Mouse (Mus musculus) hindbrain, embryonic 16.5 days (tissue): ENCODE measurements around the gene Aldob. TPM values are rescaled to one million over a fixed set of nuclear protein-coding genes. Genes with fewer than 3 reads are reported as not detected.

Source experiments
- ATAC-seq: fragments of 200-750 bp; cut with Nextera tagmentation; 2 replicates; pipeline ENCODE4 v1.8.0; 2017; ENCODE audit warnings: moderate TSS enrichment, moderate library complexity
- H3K27ac ChIP-seq: fragments of 300-500 bp; sonication (generic); 2 replicates; pipeline ENCODE4 v1.5.1; 2014; ENCODE audit warnings: low read depth, mild to moderate bottlenecking, control low read depth, low read length, moderate library complexity
- H3K27me3 ChIP-seq: fragments of 300-500 bp; sonication (generic); replicated peaks from 2 replicates; pipeline ENCODE4 v1.6.1; 2014; ENCODE audit warnings: low read length; ENCODE audit not compliant: control insufficient read depth, insufficient read depth
- H3K36me3 ChIP-seq: fragments of 300-500 bp; sonication (generic); 2 replicates; pipeline ENCODE4 v1.6.1; 2014; ENCODE audit warnings: mild to moderate bottlenecking, low read length, moderate library complexity, mixed read lengths; ENCODE audit not compliant: control insufficient read depth, insufficient read depth
- H3K4me1 ChIP-seq: fragments of 300-500 bp; sonication (generic); 2 replicates; pipeline ENCODE4 v1.6.1; 2014; ENCODE audit warnings: low read depth, low read length; ENCODE audit not compliant: control insufficient read depth, insufficient read depth
- H3K4me2 ChIP-seq: fragments of 300-500 bp; sonication (generic); 2 replicates; pipeline ENCODE4 v1.6.1; 2014; ENCODE audit warnings: mild to moderate bottlenecking, low read length, control low read depth, moderate library complexity
- H3K4me3 ChIP-seq: fragments of 300-500 bp; sonication (generic); 2 replicates; pipeline ENCODE4 v1.5.1; 2014; ENCODE audit warnings: mild to moderate bottlenecking, low read length, control low read depth, moderate library complexity
- H3K9ac ChIP-seq: fragments of 300-500 bp; sonication (generic); 2 replicates; pipeline ENCODE4 v1.6.1; 2014; ENCODE audit warnings: low read depth, mild to moderate bottlenecking, control low read depth, low read length, moderate library complexity
- H3K9me3 ChIP-seq: fragments of 300-500 bp; sonication (generic); 2 replicates; pipeline ENCODE4 v1.6.1; 2014; ENCODE audit warnings: mild to moderate bottlenecking, low read length, moderate library complexity; ENCODE audit not compliant: control insufficient read depth
- WGBS: fragments of 180-500 bp; shearing (Covaris S2); extraction: QIAGEN DNeasy Blood & Tissue Kit; methylation state at CpG from one replicate; pipeline ENCODE4 v1.1.7; 2014; 5-methylcytosine and 5-hydroxymethylcytosine counted together
- polyA plus RNA-seq: library from polyadenylated mRNA; unstranded; fragments of >200 nt; fragmentation: Nextera tagmentation; extraction: Ambion mirVana; gene quantifications from 2 replicates; pipeline ENCODE4 v1.2.1, GENCODE M21; 2015

Gene Aldob
- 0.26 and 0.60 TPM in 2 replicates for polyA plus RNA-seq

GRCm38 (mm10) chr4:49549383-49549782 is at the start of gene Aldob:
Gene Aldob (minus strand): TSS chr4:49549546.
- H3K27me3 ChIP-seq: no peaks in the 10 kb centered on the region
- H3K9ac ChIP-seq: no peak within 1 kb of the TSS
- WGBS: 71% methylated on average over 3 of the region's 3 CpGs
- H3K4me1 ChIP-seq: no peaks in the 10 kb centered on the region
- no peak within 1 kb of the TSS for H3K4me3 ChIP-seq
- no peak for ATAC-seq
- H3K9me3 ChIP-seq: no peaks in the 10 kb centered on the region
- no peak within 1 kb of the TSS for H3K4me2 ChIP-seq
- no peak within 1 kb of the TSS for H3K27ac ChIP-seq
- H3K36me3 ChIP-seq: no peaks in the 10 kb centered on the region

- peak within 1 kb of the TSS; percentile 90 for H3K27ac ChIP-seq
- no peaks in the 10 kb centered on the region for H3K36me3 ChIP-seq
- no peaks in the 10 kb centered on the region for H3K9me3 ChIP-seq
- peak within 1 kb of the TSS; percentile 79 for H3K4me3 ChIP-seq
- ATAC-seq: peak; percentile 95
- H3K9ac ChIP-seq: peak within 1 kb of the TSS; percentile 91
- H3K4me2 ChIP-seq: peak within 1 kb of the TSS; percentile 74
- H3K27me3 ChIP-seq: no peaks in the 10 kb centered on the region
- H3K4me1 ChIP-seq: peaks cover 5% of the 10 kb centered on the region
- whole genome bisulfite sequencing: under 1% methylated on average over 59 of the region's 77 CpGs
Observed at GRCm38 (mm10) chr4:49597183-49598100, 48.1 kb upstream of the Aldob start, which contains the start of gene Tmem246. Gene Tmem246 (minus strand): TSS chr4:49597876.

GRCm38 (mm10) chr4:49596846-49597182 is 47.5 kb upstream of the Aldob start:
- Histone ChIP-seq H3K27me3 (no peaks in the 10 kb centered on the region), H3K36me3 (no peaks in the 10 kb centered on the region), H3K4me3 (peak overlapping the region; percentile 79), H3K9me3 (no peaks in the 10 kb centered on the region), H3K9ac (peak overlapping the region; percentile 91), H3K4me2 (peak overlapping the region; percentile 74), H3K4me1 (peaks cover 5% of the 10 kb centered on the region), H3K27ac (peak overlapping the region; percentile 90)
- no peak; the same call in 1 of the 2 replicates for ATAC-seq
- under 1% methylated on average over 20 of the region's 20 CpGs for WGBS

GRCm38 (mm10) chr4:49590152-49590551 is 40.8 kb upstream of the Aldob start:
- H3K9ac ChIP-seq: no peak overlapping the region
- 88% methylated on average over 2 of the region's 2 CpGs for WGBS
- peaks cover 18% of the 10 kb centered on the region for H3K36me3 ChIP-seq
- no peaks in the 10 kb centered on the region for H3K9me3 ChIP-seq
- ATAC-seq: no peak
- no peak overlapping the region for H3K4me3 ChIP-seq
- no peak overlapping the region for H3K27ac ChIP-seq
- no peaks in the 10 kb centered on the region for H3K27me3 ChIP-seq
- no peaks in the 10 kb centered on the region; the same call in 1 of the 2 replicates for H3K4me1 ChIP-seq
- H3K4me2 ChIP-seq: no peak overlapping the region

GRCm38 (mm10) chr4:49586811-49587210 is 37.5 kb upstream of the Aldob start:
- Histone ChIP-seq H3K9me3 (no peaks in the 10 kb centered on the region), H3K4me1 (no peaks in the 10 kb centered on the region; the same call in 1 of the 2 replicates), H3K4me2 (no peak overlapping the region), H3K9ac (no peak overlapping the region), H3K4me3 (no peak overlapping the region), H3K27ac (no peak overlapping the region), H3K36me3 (peaks cover 25% of the 10 kb centered on the region), H3K27me3 (no peaks in the 10 kb centered on the region)
- ATAC-seq: no peak
- 88% methylated on average over 10 of the region's 10 CpGs for WGBS

- H3K4me2 ChIP-seq: no peak overlapping the region
- ATAC-seq: peak; percentile 81
- WGBS: 80% methylated on average over 7 of the region's 7 CpGs
- H3K27ac ChIP-seq: no peak overlapping the region
- H3K4me3 ChIP-seq: no peak overlapping the region
- no peaks in the 10 kb centered on the region for H3K9me3 ChIP-seq
- peaks cover 25% of the 10 kb centered on the region for H3K36me3 ChIP-seq
- H3K27me3 ChIP-seq: no peaks in the 10 kb centered on the region
- no peak overlapping the region for H3K9ac ChIP-seq
- no peaks in the 10 kb centered on the region; the same call in 1 of the 2 replicates for H3K4me1 ChIP-seq
Observed at GRCm38 (mm10) chr4:49585524-49586101, 36.3 kb upstream of the Aldob start.

- ATAC-seq: no peak
- Histone ChIP-seq H3K27me3 (no peaks in the 10 kb centered on the region), H3K9me3 (no peaks in the 10 kb centered on the region), H3K4me1 (no peaks in the 10 kb centered on the region; the same call in 1 of the 2 replicates), H3K36me3 (peaks cover 25% of the 10 kb centered on the region), H3K4me3 (no peak overlapping the region), H3K4me2 (no peak overlapping the region), H3K27ac (peak overlapping the region; percentile 40; the same call in 1 of the 2 replicates), H3K9ac (no peak overlapping the region)
- 49% methylated on average over 14 of the region's 14 CpGs for WGBS
Observed at GRCm38 (mm10) chr4:49583965-49584831, 34.9 kb upstream of the Aldob start.

- WGBS: 76% methylated on average over 4 of the region's 4 CpGs
- H3K4me1 ChIP-seq: no peaks in the 10 kb centered on the region; the same call in 1 of the 2 replicates
- no peaks in the 10 kb centered on the region for H3K27me3 ChIP-seq
- H3K9ac ChIP-seq: no peak overlapping the region
- H3K4me3 ChIP-seq: no peak overlapping the region
- no peak overlapping the region for H3K27ac ChIP-seq
- H3K36me3 ChIP-seq: peaks cover 17% of the 10 kb centered on the region
- ATAC-seq: no peak
- no peaks in the 10 kb centered on the region for H3K9me3 ChIP-seq
- H3K4me2 ChIP-seq: no peak overlapping the region
Observed at GRCm38 (mm10) chr4:49581256-49581655, 31.9 kb upstream of the Aldob start.
